Mouse (Mus musculus): ENCODE results near the gene Sipa1l3. TPM values are rescaled to one million over a fixed set of nuclear protein-coding genes. Genes with fewer than 3 reads are reported as not detected.

Sipa1l3 gene
- polyA plus RNA-seq, 2 experiments: 16.2 to 39.0 TPM

DNA sequence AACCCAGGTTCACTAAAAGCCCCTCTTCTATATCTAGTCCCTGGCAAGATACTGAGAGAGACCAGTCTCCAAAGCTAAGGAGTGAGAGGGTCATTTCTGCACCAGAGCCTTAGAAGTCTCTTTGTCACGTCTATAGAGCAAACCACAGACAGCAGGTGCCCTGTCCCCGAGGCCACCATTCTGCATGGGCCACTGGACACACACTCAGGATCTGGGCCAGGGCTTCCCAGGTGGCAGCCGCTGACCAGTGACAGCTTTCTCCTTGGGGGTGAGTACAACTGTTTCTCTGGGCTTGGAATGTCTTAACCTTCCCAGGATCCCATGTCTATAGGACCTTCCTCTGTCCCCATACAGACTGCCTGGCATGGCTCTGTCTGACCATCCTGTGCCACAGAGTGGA lies 55.6 kb downstream of the Sipa1l3 start:
- ATAC-seq (ENCODE audit: low FRiP score, low read depth) (no peak), DNase-seq (ENCODE audit: low spot score) (no peak)
- no peaks in the 10 kb centered on the region for H3K9me3 ChIP-seq (ENCODE audit: control insufficient read depth, low read length)
- H3K27me3 ChIP-seq (ENCODE audit: control insufficient read depth, insufficient read depth, low read length): no peaks in the 10 kb centered on the region
- no peak for TF ChIP-seq POLR2A (IDR thresholded peaks at IDR 0.05; ENCODE audit: borderline replicate concordance, extremely low read depth, insufficient read depth, insufficient read length)
- H3K4me1 ChIP-seq (ENCODE audit: control insufficient read depth, insufficient read depth, low read length): peaks cover 14% of the 10 kb centered on the region
- no peak overlapping the region for H3K4me3 ChIP-seq (replicated peaks; ENCODE audit: low read length)
- 85% methylated on average over 3 of the region's 3 CpGs for WGBS
- H3K9ac ChIP-seq (ENCODE audit: low read depth, low read length, severe bottlenecking): no peak overlapping the region
- no peak overlapping the region for H3K4me2 ChIP-seq (replicated peaks; ENCODE audit: low read depth, low read length, severe bottlenecking)
- H3K27ac ChIP-seq (replicated peaks; ENCODE audit: low read depth, low read length): no peak overlapping the region
- no peaks in the 10 kb centered on the region for H3K36me3 ChIP-seq (ENCODE audit: control insufficient read depth, insufficient read depth, low read length)

DNA sequence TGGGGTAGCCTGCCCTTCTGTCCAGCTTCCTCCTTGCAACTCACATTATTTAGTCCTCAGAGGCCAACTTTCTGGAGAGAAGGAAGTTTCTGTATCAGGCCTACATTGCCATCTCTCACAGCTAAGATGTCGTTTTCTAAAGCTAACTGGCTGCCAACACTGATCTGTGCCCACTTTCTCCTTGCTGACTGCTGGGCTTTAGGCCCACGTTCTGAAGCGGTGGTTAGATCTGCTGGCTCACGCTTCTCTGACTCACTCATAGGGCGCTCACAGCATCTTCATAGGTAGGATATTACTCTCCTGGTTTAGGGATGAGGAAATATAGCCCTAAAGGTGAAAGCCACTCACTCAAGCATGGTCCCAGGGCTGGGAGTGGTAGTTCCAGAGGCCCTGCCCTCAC lies 56.3 kb downstream of the Sipa1l3 start:
- WGBS: 79% methylated on average over 5 of the region's 5 CpGs
- Histone ChIP-seq H3K36me3 (ENCODE audit: control insufficient read depth, insufficient read depth, low read length) (no peaks in the 10 kb centered on the region), H3K27me3 (ENCODE audit: control insufficient read depth, insufficient read depth, low read length) (no peaks in the 10 kb centered on the region), H3K4me1 (ENCODE audit: control insufficient read depth, insufficient read depth, low read length) (peaks cover 14% of the 10 kb centered on the region), H3K4me2 (replicated peaks; ENCODE audit: low read depth, low read length, severe bottlenecking) (no peak overlapping the region), H3K27ac (replicated peaks; ENCODE audit: low read depth, low read length) (0 out of 2 replicates have a peak overlapping the region, but pooled peaks have one; percentile 26), H3K4me3 (replicated peaks; ENCODE audit: low read length) (no peak overlapping the region), H3K9me3 (ENCODE audit: control insufficient read depth, low read length) (no peaks in the 10 kb centered on the region), H3K9ac (ENCODE audit: low read depth, low read length, severe bottlenecking) (no peak overlapping the region)
- TF ChIP-seq POLR2A (IDR thresholded peaks at IDR 0.05; ENCODE audit: borderline replicate concordance, extremely low read depth, insufficient read depth, insufficient read length): no peak
- no peak for DNase-seq (ENCODE audit: low spot score)
- ATAC-seq (ENCODE audit: low FRiP score, low read depth): no peak

DNA sequence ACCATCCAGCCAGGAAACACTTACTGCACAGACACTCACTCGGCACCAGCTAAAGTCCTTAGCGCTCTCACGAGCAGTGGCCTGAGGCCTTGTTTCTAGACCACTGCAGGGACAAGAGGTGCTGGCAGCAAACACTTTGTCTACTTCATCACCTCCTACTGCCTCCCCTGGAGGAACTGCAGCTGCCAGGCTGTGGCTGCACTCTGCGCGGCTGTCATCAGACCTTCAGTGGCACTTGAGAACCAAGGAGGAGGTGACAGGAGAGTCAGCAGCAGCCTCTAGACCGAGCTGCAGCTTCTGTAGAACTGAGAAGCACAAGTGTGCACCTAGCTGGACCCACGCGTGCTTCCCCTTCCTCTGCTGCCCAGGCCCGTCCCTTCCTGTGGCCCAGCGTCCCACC lies 56.9 kb downstream of the Sipa1l3 start:
- H3K27ac ChIP-seq (replicated peaks; ENCODE audit: low read depth, low read length): no peak overlapping the region
- 58% methylated on average over 10 of the region's 10 CpGs for WGBS

DNA sequence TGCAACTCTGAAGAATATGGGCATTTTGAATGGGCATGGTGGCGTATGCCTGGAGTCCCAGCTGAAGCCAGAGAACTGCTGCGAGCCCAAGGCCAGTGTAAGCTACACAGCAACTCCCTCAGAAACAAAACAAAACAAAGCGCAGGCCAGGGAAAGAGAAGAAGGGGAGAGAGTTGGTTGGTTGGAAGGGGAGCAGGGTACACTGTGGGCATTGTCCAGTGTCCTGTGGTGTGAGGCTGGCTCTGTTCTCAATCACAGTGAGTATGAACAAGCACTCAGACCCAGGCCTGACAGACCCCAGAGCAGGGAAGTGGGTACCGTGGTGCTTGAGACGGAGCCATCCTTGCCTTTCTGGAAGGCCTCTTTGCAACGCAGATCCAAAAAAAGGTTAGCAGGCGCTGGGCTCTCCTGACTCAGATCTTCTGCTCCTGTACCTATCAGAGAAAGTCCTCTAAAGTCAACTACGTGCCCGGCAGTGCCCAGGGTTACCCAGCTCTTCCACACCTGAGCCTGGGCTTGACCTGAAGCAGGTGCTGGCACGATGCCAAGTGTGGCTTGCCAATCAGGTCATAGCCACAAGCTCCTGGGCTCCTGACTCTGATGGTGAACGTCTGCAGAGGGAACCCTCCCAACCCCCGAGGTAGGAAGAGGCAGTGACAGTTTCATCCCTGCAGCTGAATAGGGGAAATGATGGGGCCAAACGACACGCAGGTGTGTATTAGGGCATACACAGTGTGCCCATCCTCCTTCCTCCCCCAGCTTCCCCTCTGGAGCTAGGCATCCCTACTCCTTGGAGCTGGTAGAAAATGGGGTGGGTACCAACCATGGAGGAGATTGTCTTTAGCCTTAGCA lies 59.3 kb downstream of the Sipa1l3 start:
- 83% methylated on average over 14 of the region's 14 CpGs for WGBS
- Histone ChIP-seq H3K4me2 (replicated peaks; ENCODE audit: low read depth, low read length, severe bottlenecking) (no peak overlapping the region), H3K9me3 (ENCODE audit: control insufficient read depth, low read length) (no peaks in the 10 kb centered on the region), H3K4me3 (replicated peaks; ENCODE audit: low read length) (no peak overlapping the region), H3K36me3 (ENCODE audit: control insufficient read depth, insufficient read depth, low read length) (no peaks in the 10 kb centered on the region), H3K4me1 (ENCODE audit: control insufficient read depth, insufficient read depth, low read length) (peaks cover 10% of the 10 kb centered on the region), H3K27ac (replicated peaks; ENCODE audit: low read depth, low read length) (no peak overlapping the region), H3K9ac (ENCODE audit: low read depth, low read length, severe bottlenecking) (no peak overlapping the region), H3K27me3 (ENCODE audit: control insufficient read depth, insufficient read depth, low read length) (no peaks in the 10 kb centered on the region)
- no peak for TF ChIP-seq POLR2A (IDR thresholded peaks at IDR 0.05; ENCODE audit: borderline replicate concordance, extremely low read depth, insufficient read depth, insufficient read length)
- no peak for ATAC-seq (ENCODE audit: low FRiP score, low read depth)
- no peak for DNase-seq (ENCODE audit: low spot score)

More for the DNA sequence above, 56.9 kb downstream of the Sipa1l3 start:
- H3K36me3 ChIP-seq (ENCODE audit: control insufficient read depth, insufficient read depth, low read length): no peaks in the 10 kb centered on the region
- H3K4me1 ChIP-seq (ENCODE audit: control insufficient read depth, insufficient read depth, low read length): peaks cover 10% of the 10 kb centered on the region
- no peak overlapping the region for H3K9ac ChIP-seq (ENCODE audit: low read depth, low read length, severe bottlenecking)
- H3K27me3 ChIP-seq (ENCODE audit: control insufficient read depth, insufficient read depth, low read length): no peaks in the 10 kb centered on the region
- H3K9me3 ChIP-seq (ENCODE audit: control insufficient read depth, low read length): no peaks in the 10 kb centered on the region
- no peak overlapping the region for H3K4me2 ChIP-seq (replicated peaks; ENCODE audit: low read depth, low read length, severe bottlenecking)
- DNase-seq (ENCODE audit: low spot score) (no peak), ATAC-seq (ENCODE audit: low FRiP score, low read depth) (no peak)
- H3K4me3 ChIP-seq (replicated peaks; ENCODE audit: low read length): no peak overlapping the region
- TF ChIP-seq POLR2A (IDR thresholded peaks at IDR 0.05; ENCODE audit: borderline replicate concordance, extremely low read depth, insufficient read depth, insufficient read length): no peak

DNA sequence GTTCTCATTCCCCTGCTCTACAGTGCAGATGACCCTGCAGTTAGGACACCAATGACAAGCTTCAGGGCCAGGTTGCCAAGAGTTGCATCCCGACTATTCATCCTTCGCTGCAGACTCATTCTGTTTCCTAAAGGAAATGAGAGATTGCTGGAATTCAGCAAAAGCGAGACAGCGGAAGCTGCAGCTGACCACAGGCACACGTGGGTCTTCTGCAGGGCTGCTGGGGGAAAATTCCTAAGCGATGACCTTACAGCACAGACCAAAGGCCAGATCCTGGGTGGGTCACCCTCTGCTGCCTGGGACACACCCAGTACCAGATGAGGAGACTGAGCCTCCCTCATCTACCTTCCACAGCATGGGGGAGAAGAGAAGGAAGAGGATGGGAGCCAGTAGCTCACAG lies 60.7 kb downstream of the Sipa1l3 start:
- peak; percentile 33 for DNase-seq (ENCODE audit: low spot score)
- Histone ChIP-seq H3K27ac (replicated peaks; ENCODE audit: low read depth, low read length) (no peak overlapping the region), H3K9ac (ENCODE audit: low read depth, low read length, severe bottlenecking) (no peak overlapping the region), H3K4me2 (replicated peaks; ENCODE audit: low read depth, low read length, severe bottlenecking) (no peak overlapping the region), H3K27me3 (ENCODE audit: control insufficient read depth, insufficient read depth, low read length) (no peaks in the 10 kb centered on the region), H3K36me3 (ENCODE audit: control insufficient read depth, insufficient read depth, low read length) (no peaks in the 10 kb centered on the region), H3K9me3 (ENCODE audit: control insufficient read depth, low read length) (no peaks in the 10 kb centered on the region), H3K4me1 (ENCODE audit: control insufficient read depth, insufficient read depth, low read length) (peaks cover 22% of the 10 kb centered on the region), H3K4me3 (replicated peaks; ENCODE audit: low read length) (no peak overlapping the region)
- no peak for TF ChIP-seq POLR2A (IDR thresholded peaks at IDR 0.05; ENCODE audit: borderline replicate concordance, extremely low read depth, insufficient read depth, insufficient read length)
- ATAC-seq (ENCODE audit: low FRiP score, low read depth): no peak
- WGBS: 62% methylated on average over 6 of the region's 6 CpGs

All from limb, embryonic 14.5 days (tissue).